Mouse (Mus musculus) liver, postnatal 0 days (tissue): ENCODE measurements at regions not wholly inside any gene's neighbourhood (a gene's known extent, or its start where the extent isn't known, plus 50 kb on each side); places are given as distances from the start of the nearest gene placed in this dataset.

ENCODE experiments used
- ATAC-seq: fragments of 200-750 bp; cut with Nextera tagmentation; 2 replicates; pipeline ENCODE4 v1.8.0; 2017; ENCODE audit warnings: mild to moderate bottlenecking, moderate library complexity
- DNase-seq: peaks from one replicate; pipeline ENCODE4 v3.0.0-alpha.2; 2016
- H3K27ac ChIP-seq: fragments of 300-500 bp; sonication (generic); 2 replicates; pipeline ENCODE4 v1.5.1; 2014; ENCODE audit warnings: antibody characterized with exemption, moderate library complexity, mild to moderate bottlenecking, low read depth
- H3K27me3 ChIP-seq: fragments of 300-500 bp; sonication (generic); 2 replicates; pipeline ENCODE4 v1.6.1; 2014; ENCODE audit warnings: low read length, control low read depth, mixed read lengths; ENCODE audit not compliant: insufficient read depth
- H3K36me3 ChIP-seq: fragments of 300-500 bp; sonication (generic); replicated peaks from 2 replicates; pipeline ENCODE4 v1.6.1; 2014; ENCODE audit warnings: mild to moderate bottlenecking, control low read depth, low read length, moderate library complexity, mixed read lengths; ENCODE audit not compliant: insufficient read depth
- H3K4me1 ChIP-seq: fragments of 300-500 bp; sonication (generic); 2 replicates; pipeline ENCODE4 v1.6.1; 2014; ENCODE audit warnings: antibody characterized with exemption, mild to moderate bottlenecking, control low read depth; ENCODE audit not compliant: insufficient read depth
- H3K4me2 ChIP-seq: fragments of 300-500 bp; sonication (generic); 2 replicates; pipeline ENCODE4 v1.6.1; 2014; ENCODE audit warnings: low read depth, mild to moderate bottlenecking, low read length, moderate library complexity, mixed read lengths
- H3K4me3 ChIP-seq: fragments of 300-500 bp; sonication (generic); 2 replicates; pipeline ENCODE4 v1.5.1; 2014; ENCODE audit warnings: low read depth, low read length
- H3K9ac ChIP-seq: fragments of 300-500 bp; sonication (generic); replicated peaks from 2 replicates; pipeline ENCODE4 v1.6.1; 2014; ENCODE audit warnings: mild to moderate bottlenecking, moderate library complexity
- H3K9me3 ChIP-seq: fragments of 300-500 bp; sonication (generic); 2 replicates; pipeline ENCODE4 v1.6.1; 2016; ENCODE audit warnings: mild to moderate bottlenecking, control low read depth, low read length, mixed read lengths
- CTCF ChIP-seq: sonication (generic); IDR thresholded peaks from 2 replicates; pipeline ENCODE4 v1.5.1; 2016; ENCODE audit warnings: antibody characterized with exemption, low read depth
- EP300 ChIP-seq: IDR thresholded peaks from 2 replicates; pipeline ENCODE4 v1.6.1; 2016; ENCODE audit warnings: antibody characterized with exemption, low read depth, mild to moderate bottlenecking
- WGBS: fragments of 180-500 bp; shearing (Covaris S2); extraction: QIAGEN DNeasy Blood & Tissue Kit; methylation state at CpG from one replicate; pipeline ENCODE4 v1.1.7; 2014; ENCODE audit not compliant: insufficient replicate concordance; 5-methylcytosine and 5-hydroxymethylcytosine counted together

DNA sequence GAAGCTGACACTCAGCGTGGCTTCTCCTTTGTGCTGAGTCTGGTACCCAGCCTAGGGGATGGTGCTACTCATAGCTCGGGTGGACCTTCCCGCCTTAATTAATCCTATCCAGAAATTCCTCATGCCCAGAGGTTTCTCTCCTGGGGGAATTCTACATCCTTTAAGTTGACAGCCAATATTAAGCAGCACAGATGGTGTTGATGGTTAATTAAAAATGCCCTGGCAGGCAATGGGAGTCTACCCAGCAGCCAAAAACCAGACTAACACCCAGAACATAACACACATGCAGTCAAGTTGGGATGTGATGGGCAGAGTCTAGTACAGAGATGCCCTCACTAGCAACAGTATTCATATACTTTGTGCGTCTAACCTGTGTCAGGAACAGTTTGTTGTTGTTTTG is 169.9 kb downstream of the Zfp36l2 start:
- Histone ChIP-seq H3K36me3 (no peaks in the 10 kb centered on the region), H3K4me1 (no peaks in the 10 kb centered on the region), H3K27ac (no peak overlapping the region), H3K4me2 (no peak overlapping the region), H3K9ac (no peak overlapping the region), H3K27me3 (no peaks in the 10 kb centered on the region), H3K9me3 (no peaks in the 10 kb centered on the region), H3K4me3 (no peak overlapping the region)
- TF ChIP-seq EP300 (no peak), CTCF (no peak)
- no peak for ATAC-seq
- 69% methylated on average over 4 of the region's 4 CpGs for WGBS
- no peak for DNase-seq

GRCm38 (mm10) chr17:84014287-84015039 is 166.7 kb upstream of the Haao start:
- H3K4me2 ChIP-seq = no peak overlapping the region
- H3K4me1 ChIP-seq = no peaks in the 10 kb centered on the region
- no peak overlapping the region for H3K27ac ChIP-seq
- no peak overlapping the region for H3K9ac ChIP-seq
- H3K27me3 ChIP-seq = no peaks in the 10 kb centered on the region
- ATAC-seq (no peak), DNase-seq (no peak)
- no peaks in the 10 kb centered on the region for H3K9me3 ChIP-seq
- TF ChIP-seq CTCF (no peak), EP300 (no peak)
- WGBS = 63% methylated on average over 12 of the region's 12 CpGs
- H3K4me3 ChIP-seq = no peak overlapping the region
- no peaks in the 10 kb centered on the region for H3K36me3 ChIP-seq

GRCm38 (mm10) chr17:84010492-84011060 is 162.8 kb upstream of the Haao start:
- Histone ChIP-seq H3K4me1 (no peaks in the 10 kb centered on the region), H3K4me3 (no peak overlapping the region), H3K9me3 (no peaks in the 10 kb centered on the region), H3K4me2 (no peak overlapping the region), H3K27me3 (no peaks in the 10 kb centered on the region), H3K9ac (no peak overlapping the region), H3K27ac (no peak overlapping the region), H3K36me3 (no peaks in the 10 kb centered on the region)
- ATAC-seq (no peak), DNase-seq (no peak)
- WGBS = 74% methylated on average over 3 of the region's 3 CpGs
- TF ChIP-seq EP300 (no peak), CTCF (no peak)

GRCm38 (mm10) chr17:84009966-84010365 is 162.2 kb upstream of the Haao start:
- no peak overlapping the region for H3K4me3 ChIP-seq
- DNase-seq = no peak
- no peak for ATAC-seq
- no peaks in the 10 kb centered on the region for H3K9me3 ChIP-seq
- TF ChIP-seq EP300 = no peak
- TF ChIP-seq CTCF = no peak
- H3K4me1 ChIP-seq = no peaks in the 10 kb centered on the region
- H3K9ac ChIP-seq = no peak overlapping the region
- H3K27me3 ChIP-seq = no peaks in the 10 kb centered on the region
- 75% methylated on average over 7 of the region's 7 CpGs for WGBS
- no peak overlapping the region for H3K4me2 ChIP-seq
- H3K36me3 ChIP-seq = no peaks in the 10 kb centered on the region
- no peak overlapping the region for H3K27ac ChIP-seq

DNA sequence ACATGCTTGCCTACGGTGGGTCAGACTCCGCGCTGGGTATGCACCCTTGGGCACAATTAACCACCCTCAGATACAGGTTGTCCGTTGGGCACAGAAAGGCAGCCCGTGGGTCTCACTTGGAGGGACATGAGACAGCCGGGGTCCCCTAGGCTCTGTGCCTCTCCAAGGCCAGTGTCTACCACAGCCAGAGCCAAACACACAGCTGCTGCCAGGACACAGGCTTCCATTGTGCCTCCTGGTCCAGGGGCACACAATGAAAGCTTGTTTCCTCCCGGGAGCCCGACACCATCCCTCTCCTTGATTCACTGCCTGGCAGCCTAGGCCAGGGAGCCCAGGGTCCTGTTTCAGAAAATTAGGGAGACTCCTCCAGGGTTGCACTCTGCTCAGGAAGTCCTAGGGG is 161.4 kb upstream of the Haao start:
- 81% methylated on average over 8 of the region's 8 CpGs for WGBS
- H3K36me3 ChIP-seq = no peaks in the 10 kb centered on the region
- TF ChIP-seq CTCF (no peak), EP300 (no peak)
- no peaks in the 10 kb centered on the region for H3K27me3 ChIP-seq
- no peak for DNase-seq
- H3K4me2 ChIP-seq = no peak overlapping the region
- no peak overlapping the region for H3K27ac ChIP-seq
- H3K9ac ChIP-seq = no peak overlapping the region
- no peak overlapping the region for H3K4me3 ChIP-seq
- H3K4me1 ChIP-seq = 0 out of 2 replicates have a peak, but pooled peaks cover under 1% of the 10 kb centered on the region
- no peak for ATAC-seq
- H3K9me3 ChIP-seq = no peaks in the 10 kb centered on the region

- Histone ChIP-seq H3K4me3 (no peak overlapping the region), H3K9me3 (no peaks in the 10 kb centered on the region), H3K36me3 (no peaks in the 10 kb centered on the region), H3K9ac (no peak overlapping the region), H3K4me2 (no peak overlapping the region), H3K27ac (no peak overlapping the region), H3K4me1 (peaks cover 5% of the 10 kb centered on the region; the same call in 1 of the 2 replicates), H3K27me3 (no peaks in the 10 kb centered on the region)
- 60% methylated on average over 7 of the region's 7 CpGs for WGBS
- DNase-seq (no peak), ATAC-seq (no peak)
- TF ChIP-seq CTCF = no peak
- TF ChIP-seq EP300 = no peak
Observed at GRCm38 (mm10) chr17:84008682-84009052, 160.9 kb upstream of the Haao start.
